Mouse (Mus musculus) myocyte (in vitro differentiated cells): ENCODE results near the gene Pla2g6.

Experiments
- MAX ChIP-seq: IDR thresholded peaks from one replicate; pipeline ENCODE4 v1.6.1; 2011; ENCODE audit warnings: low read depth, mild to moderate bottlenecking, control low read depth
- POLR2A ChIP-seq: IDR thresholded peaks from one replicate; pipeline ENCODE4 v1.6.1; 2011; ENCODE audit warnings: low read depth, mild to moderate bottlenecking, control low read depth, moderate library complexity; ENCODE audit not compliant: insufficient read length
- POLR2AphosphoS2 ChIP-seq: IDR thresholded peaks from one replicate; pipeline ENCODE4 v1.6.1; 2011; ENCODE audit warnings: low read depth, control low read depth; ENCODE audit not compliant: insufficient read length
- TCF12 ChIP-seq: IDR thresholded peaks from one replicate; pipeline ENCODE4 v1.6.1; 2011; ENCODE audit warnings: mild to moderate bottlenecking, control low read depth; ENCODE audit not compliant: poor library complexity, insufficient read depth, severe bottlenecking

- no peak for TF ChIP-seq TCF12
- TF ChIP-seq POLR2A: no peak
- TF ChIP-seq MAX: no peak
- no peak for TF ChIP-seq POLR2AphosphoS2
Measured at GRCm38 (mm10) chr15:79280850-79281249, 47.3 kb downstream of the Pla2g6 start.
